Mouse (Mus musculus) erythroblast, embryonic 14.5 days (primary cell): ENCODE data around the gene Prkcb.

Source experiments
- GATA1 ChIP-seq: IDR thresholded peaks from 2 replicates; pipeline ENCODE4 v1.6.1; 2012; ENCODE audit warnings: low read length, inconsistent platforms, mixed read lengths
- TAL1 ChIP-seq: IDR thresholded peaks from 3 replicates; pipeline ENCODE4 v1.6.1; 2012; ENCODE audit warnings: low read length, inconsistent platforms, mixed read lengths

DNA sequence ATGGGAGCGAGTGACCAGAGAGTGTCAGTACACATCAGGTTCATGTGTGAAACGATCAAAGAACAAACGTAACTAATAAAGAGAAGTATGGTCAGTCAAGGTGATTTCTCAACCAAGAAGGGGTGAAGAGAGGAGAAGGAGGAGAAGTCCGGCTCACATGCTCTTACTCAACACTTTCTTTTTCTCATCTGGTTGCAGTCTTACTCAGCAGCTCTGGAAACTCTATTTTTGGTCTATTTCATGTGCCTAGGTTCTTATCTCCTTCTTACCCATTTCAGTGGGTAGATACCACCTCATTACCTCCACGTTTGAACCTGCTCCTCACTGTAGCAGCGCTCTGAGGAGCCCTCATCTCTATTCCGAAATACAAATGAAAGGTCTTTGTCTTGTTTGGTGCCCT lies 31.8 kb upstream of the Prkcb start:
- TF ChIP-seq GATA1 (no peak), TAL1 (no peak)
